10 mouse cellular contexts compared by ENCODE assay signal in genomic region chr7:45461781-45462180, GRCm38 (mm10). TPM values are rescaled to one million over a fixed set of nuclear protein-coding genes. Genes with fewer than 3 reads are reported as not detected.
DNase-seq lines count a peak whose midpoint lies in the region; ATAC-seq and TF ChIP-seq lines count a peak whose summit lies in the region.
"Had no signal": no experiment of that assay in that cellular context is flagged by ENCODE, and none has a peak within 500 bp of the region (broad histone marks: within the 10 kb centered on the region; RNA-seq: fewer than 3 reads in every experiment).

No protein-coding gene starts in this region.

- no peak for ATAC-seq in hindbrain, embryonic 11.5 days (ENCODE audit: low FRiP score)
- ATAC-seq in hindbrain, embryonic 16.5 days = no peak
- no peak for ATAC-seq in G1E (ENCODE audit: extremely low read depth, insufficient number of reproducible peaks, low FRiP score, poor library complexity, severe bottlenecking)
- ATAC-seq in limb, embryonic 14.5 days (ENCODE audit: low FRiP score, low read depth) = no peak
- ATAC-seq: inflammation-experienced regulatory T-cells, adult 6 months; Patski had no signal

- WGBS in hindbrain, embryonic 11.5 days = 93% methylated on average over 4 of the region's 4 CpGs
- WGBS in hindbrain, embryonic 16.5 days = 94% methylated on average over 4 of the region's 4 CpGs
- 93% methylated on average over 4 of the region's 4 CpGs for WGBS in limb, embryonic 14.5 days

- H3K4me2 ChIP-seq in hindbrain, embryonic 11.5 days (replicated peaks; ENCODE audit: low read depth, low read length) = no peak overlapping the region
- no peak overlapping the region for H3K4me2 ChIP-seq in hindbrain, embryonic 16.5 days (ENCODE audit: low read length)
- no peak overlapping the region for H3K4me2 ChIP-seq in limb, embryonic 14.5 days (replicated peaks; ENCODE audit: low read depth, low read length, severe bottlenecking)

- H3K4me1 ChIP-seq in hindbrain, embryonic 11.5 days (replicated peaks; ENCODE audit: control insufficient read depth, insufficient read depth, low read length) = peaks cover 19% of the 10 kb centered on the region
- H3K4me1 ChIP-seq in hindbrain, embryonic 16.5 days (ENCODE audit: control insufficient read depth, insufficient read depth, low read depth, low read length) = peaks cover 39% of the 10 kb centered on the region
- H3K4me1 ChIP-seq in G1E (ENCODE audit: insufficient read depth, low read depth, low read length) = peaks cover 66% of the 10 kb centered on the region
- peaks cover 35% of the 10 kb centered on the region for H3K4me1 ChIP-seq in limb, embryonic 14.5 days (ENCODE audit: control insufficient read depth, insufficient read depth, low read length)

- DNase-seq in hindbrain, embryonic 11.5 days (ENCODE audit: low spot score) = no peak
- no peak for DNase-seq in G1E (ENCODE audit: low spot score)
- DNase-seq in limb, embryonic 14.5 days (ENCODE audit: low spot score) = no peak
- DNase-seq in thymus, adult 18-20 months = no peak
- DNase-seq in cerebellum, postnatal 14 days = no peak

- H3K79me3 ChIP-seq in C2C12 (ENCODE audit: low read depth) = peaks cover 62% of the 10 kb centered on the region

- peaks cover 74% of the 10 kb centered on the region for H3K79me2 ChIP-seq in C2C12 (ENCODE audit: control insufficient read depth, insufficient read depth)

- H3K9ac ChIP-seq in hindbrain, embryonic 11.5 days (ENCODE audit: low read depth, low read length) = no peak overlapping the region
- H3K9ac ChIP-seq in hindbrain, embryonic 16.5 days (ENCODE audit: low read depth, low read length) = no peak overlapping the region
- no peak overlapping the region for H3K9ac ChIP-seq in limb, embryonic 14.5 days (ENCODE audit: low read depth, low read length, severe bottlenecking)

- H3K36me3 ChIP-seq in hindbrain, embryonic 11.5 days (ENCODE audit: control insufficient read depth, insufficient read depth, low read length) = peaks cover 11% of the 10 kb centered on the region; the same call in 1 of the 2 replicates
- peaks cover 4% of the 10 kb centered on the region for H3K36me3 ChIP-seq in hindbrain, embryonic 16.5 days (ENCODE audit: control insufficient read depth, insufficient read depth, low read length)
- H3K36me3 ChIP-seq in C2C12 (ENCODE audit: control insufficient read depth, insufficient read depth) (peaks cover 68% of the 10 kb centered on the region), G1E (replicated peaks) (peaks cover 82% of the 10 kb centered on the region)
- peaks cover 56% of the 10 kb centered on the region for H3K36me3 ChIP-seq in limb, embryonic 14.5 days (ENCODE audit: control insufficient read depth, insufficient read depth, low read length)

- no peak for TF ChIP-seq POLR2A in limb, embryonic 14.5 days (IDR thresholded peaks at IDR 0.05; ENCODE audit: borderline replicate concordance, extremely low read depth, insufficient read depth, insufficient read length)

- no peaks in the 10 kb centered on the region for H3K9me3 ChIP-seq in hindbrain, embryonic 11.5 days (ENCODE audit: control insufficient read depth, low read length)
- no peaks in the 10 kb centered on the region for H3K9me3 ChIP-seq in hindbrain, embryonic 16.5 days (ENCODE audit: control insufficient read depth, low read length)
- H3K9me3 ChIP-seq in G1E (replicated peaks) = no peaks in the 10 kb centered on the region
- no peaks in the 10 kb centered on the region for H3K9me3 ChIP-seq in limb, embryonic 14.5 days (ENCODE audit: control insufficient read depth, low read length)

- 0 out of 2 replicates have a peak overlapping the region, but pooled peaks have one; percentile 84 for H3K27ac ChIP-seq in hindbrain, embryonic 11.5 days (ENCODE audit: low read depth, low read length)
- H3K27ac ChIP-seq in hindbrain, embryonic 16.5 days (ENCODE audit: low read depth, low read length) = no peak overlapping the region
- H3K27ac ChIP-seq in limb, embryonic 14.5 days (replicated peaks; ENCODE audit: low read depth, low read length) = 0 out of 2 replicates have a peak overlapping the region, but pooled peaks have one; percentile 88

- H3ac ChIP-seq in C2C12 (ENCODE audit: control insufficient read depth, insufficient read length, low read depth) = peak overlapping the region; percentile 42

- H3K27me3 ChIP-seq in hindbrain, embryonic 11.5 days (ENCODE audit: control insufficient read depth, insufficient read depth, low read length) = no peaks in the 10 kb centered on the region
- H3K27me3 ChIP-seq in hindbrain, embryonic 16.5 days (replicated peaks; ENCODE audit: control insufficient read depth, insufficient read depth, low read length) = no peaks in the 10 kb centered on the region
- H3K27me3 ChIP-seq in C2C12 (ENCODE audit: control insufficient read depth, insufficient read depth, insufficient read length) = no peaks in the 10 kb centered on the region
- no peaks in the 10 kb centered on the region for H3K27me3 ChIP-seq in G1E (ENCODE audit: insufficient read depth, low read length)
- H3K27me3 ChIP-seq in limb, embryonic 14.5 days (ENCODE audit: control insufficient read depth, insufficient read depth, low read length) = no peaks in the 10 kb centered on the region
- H3K27me3 ChIP-seq: Patski had no signal

- H3K4me3 ChIP-seq in hindbrain, embryonic 11.5 days (ENCODE audit: low read depth, low read length) = no peak overlapping the region
- no peak overlapping the region for H3K4me3 ChIP-seq in hindbrain, embryonic 16.5 days (ENCODE audit: low read length)
- no peak overlapping the region for H3K4me3 ChIP-seq in C2C12 (ENCODE audit: insufficient read depth, poor library complexity, severe bottlenecking)
- peak overlapping the region; percentile 61; the same call in 1 of the 2 replicates for H3K4me3 ChIP-seq in G1E (ENCODE audit: low read depth, low read length)
- H3K4me3 ChIP-seq in limb, embryonic 14.5 days (replicated peaks; ENCODE audit: low read length) = no peak overlapping the region

- no peak for TF ChIP-seq CTCF in C2C12 (IDR thresholded peaks at IDR 0.05; ENCODE audit: control insufficient read depth, insufficient read depth, insufficient read length)
- no peak for TF ChIP-seq CTCF in G1E (IDR thresholded peaks at IDR 0.05; ENCODE audit: low read depth, low read length)

TF ChIP-seq in C2C12, 6 proteins besides CTCF, POLR2A, EP300 and RAD21:
- TF ChIP-seq FOSL1 (IDR thresholded peaks at IDR 0.05; ENCODE audit: insufficient read depth, low read length, poor library complexity, severe bottlenecking) = no peak
- no peak for TF ChIP-seq MAX (IDR thresholded peaks at IDR 0.05)
- TF ChIP-seq CEBPB (IDR thresholded peaks at IDR 0.05; ENCODE audit: low read depth) = no peak
- TF ChIP-seq USF1 (IDR thresholded peaks at IDR 0.05; ENCODE audit: low read depth) = no peak
- TF ChIP-seq MYOD1 (IDR thresholded peaks at IDR 0.05; ENCODE audit: control insufficient read depth, insufficient read length, low read depth) = no peak
- TF ChIP-seq MYOG (IDR thresholded peaks at IDR 0.05; ENCODE audit: control insufficient read depth, extremely low read depth, insufficient read length) = no peak

RNA-seq across cellular contexts. Expression of gene Ftl1, which starts 2.1 kb away (rescaled TPM):
- polyA plus RNA-seq in hindbrain, embryonic 11.5 days (2014; fragmentation: Nextera tagmentation; extraction: Ambion mirVana) = 5,748 and 5,943 TPM in 2 replicates
- polyA plus RNA-seq in hindbrain, embryonic 16.5 days (2015; fragmentation: Nextera tagmentation; extraction: Ambion mirVana) = 5,303 and 5,527 TPM in 2 replicates
- polyA plus RNA-seq in C2C12 (2012; fragmentation: generic; extraction: Trizol) (14,288 TPM), G1E (2012) (6,399 and 6,975 TPM in 2 replicates)
- total RNA-seq in G1E (2014; fragmentation: Nextera tagmentation) (2,893 and 3,214 TPM in 2 replicates), G1E (2017) (4,307 and 4,361 TPM in 2 replicates)
- 1,503 and 2,450 TPM in 2 replicates for polyA plus RNA-seq in limb, embryonic 14.5 days (2012; rRNA removed)
- polyA plus RNA-seq in limb, embryonic 14.5 days (2014; fragmentation: Nextera tagmentation; extraction: Ambion mirVana) = 4,726 and 4,986 TPM in 2 replicates

RNA-seq across cellular contexts. Expression of gene Bax, which starts 4.9 kb away (rescaled TPM):
- 128 and 196 TPM in 2 replicates for polyA plus RNA-seq in hindbrain, embryonic 11.5 days (2014; fragmentation: Nextera tagmentation; extraction: Ambion mirVana)
- polyA plus RNA-seq in hindbrain, embryonic 16.5 days (2015; fragmentation: Nextera tagmentation; extraction: Ambion mirVana) = 226 and 242 TPM in 2 replicates
- 642 TPM for polyA plus RNA-seq in C2C12 (2012; fragmentation: generic; extraction: Trizol)
- total RNA-seq in G1E (2014; fragmentation: Nextera tagmentation) = 68.8 and 93.1 TPM in 2 replicates
- 87.2 and 97.2 TPM in 2 replicates for total RNA-seq in G1E (2017)
- polyA plus RNA-seq in G1E (2012) = 287 and 342 TPM in 2 replicates
- polyA plus RNA-seq in limb, embryonic 14.5 days (2012; rRNA removed) = 127 and 164 TPM in 2 replicates
- polyA plus RNA-seq in limb, embryonic 14.5 days (2014; fragmentation: Nextera tagmentation; extraction: Ambion mirVana) = 133 and 140 TPM in 2 replicates

RNA-seq across cellular contexts. Expression of gene Tulp2, which starts 19.9 kb away (rescaled TPM):
- 0.40 and 0.54 TPM in 2 replicates for polyA plus RNA-seq in hindbrain, embryonic 11.5 days (2014; fragmentation: Nextera tagmentation; extraction: Ambion mirVana)
- polyA plus RNA-seq in hindbrain, embryonic 16.5 days (2015; fragmentation: Nextera tagmentation; extraction: Ambion mirVana) = 0.20 and 0.30 TPM in 2 replicates
- polyA plus RNA-seq in C2C12 (2012; fragmentation: generic; extraction: Trizol) = not detected
- 0.98 and 1.1 TPM in 2 replicates for total RNA-seq in G1E (2014; fragmentation: Nextera tagmentation)
- 0.23 and 0.49 TPM in 2 replicates for total RNA-seq in G1E (2017)
- 1.0 and 1.7 TPM in 2 replicates for polyA plus RNA-seq in G1E (2012)
- polyA plus RNA-seq in limb, embryonic 14.5 days (2012; rRNA removed) = 0.82 and 1.3 TPM in 2 replicates
- polyA plus RNA-seq in limb, embryonic 14.5 days (2014; fragmentation: Nextera tagmentation; extraction: Ambion mirVana) = 1.2 and 2.0 TPM in 2 replicates
- total RNA-seq: left cerebral cortex, postnatal 25 days had no signal

RNA-seq across cellular contexts. Expression of gene Ruvbl2, which starts 23.9 kb away (rescaled TPM):
- polyA plus RNA-seq in hindbrain, embryonic 11.5 days (2014; fragmentation: Nextera tagmentation; extraction: Ambion mirVana) = 168 and 178 TPM in 2 replicates
- 94.3 and 108 TPM in 2 replicates for polyA plus RNA-seq in hindbrain, embryonic 16.5 days (2015; fragmentation: Nextera tagmentation; extraction: Ambion mirVana)
- polyA plus RNA-seq in C2C12 (2012; fragmentation: generic; extraction: Trizol) (179 TPM), G1E (2012) (639 and 877 TPM in 2 replicates)
- total RNA-seq in G1E (2014; fragmentation: Nextera tagmentation) (255 and 345 TPM in 2 replicates), G1E (2017) (139 and 167 TPM in 2 replicates)
- polyA plus RNA-seq in limb, embryonic 14.5 days (2012; rRNA removed) = 120 TPM in 2 replicates
- polyA plus RNA-seq in limb, embryonic 14.5 days (2014; fragmentation: Nextera tagmentation; extraction: Ambion mirVana) = 119 and 126 TPM in 2 replicates

RNA-seq across cellular contexts. Expression of gene Gm45808, which starts 24.8 kb away (rescaled TPM):
- not detected in 2 replicates for polyA plus RNA-seq in hindbrain, embryonic 11.5 days (2014; fragmentation: Nextera tagmentation; extraction: Ambion mirVana)
- not detected in 2 replicates for polyA plus RNA-seq in hindbrain, embryonic 16.5 days (2015; fragmentation: Nextera tagmentation; extraction: Ambion mirVana)
- not detected for polyA plus RNA-seq in C2C12 (2012; fragmentation: generic; extraction: Trizol)
- total RNA-seq in G1E (2014; fragmentation: Nextera tagmentation) = not detected in 2 replicates
- total RNA-seq in G1E (2017) = not detected in 2 replicates
- not detected in 2 replicates for polyA plus RNA-seq in G1E (2012)
- not detected in 2 replicates for polyA plus RNA-seq in limb, embryonic 14.5 days (2012; rRNA removed)
- not detected in 2 replicates for polyA plus RNA-seq in limb, embryonic 14.5 days (2014; fragmentation: Nextera tagmentation; extraction: Ambion mirVana)
- polyA plus RNA-seq: inflammation-experienced regulatory T-cells, adult 6 months; Patski had no signal
